Mouse (Mus musculus) cortical plate, adult 2 months (tissue): Measurements from ENCODE around the gene Cdcp2. TPM values are rescaled to one million over a fixed set of nuclear protein-coding genes. Genes with fewer than 3 reads are reported as not detected.

Source experiments
- H3K27ac ChIP-seq: fragments of 200-500 bp; 2 replicates; pipeline ENCODE4 v1.5.1; 2012; ENCODE audit warnings: low read length, control low read depth, inconsistent platforms; ENCODE audit not compliant: insufficient read depth
- H3K4me1 ChIP-seq: fragments of 200-500 bp; 2 replicates; pipeline ENCODE4 v1.6.1; 2011; ENCODE audit warnings: low read length; ENCODE audit not compliant: control insufficient read depth, insufficient read depth
- H3K4me3 ChIP-seq: fragments of 200-500 bp; 2 replicates; pipeline ENCODE4 v1.5.1; 2011; ENCODE audit warnings: mild to moderate bottlenecking, low read length, control low read depth; ENCODE audit not compliant: insufficient read depth
- CTCF ChIP-seq: fragments of 200-500 bp; IDR thresholded peaks from 2 replicates; pipeline ENCODE4 v1.5.1; 2011; ENCODE audit warnings: mild to moderate bottlenecking, control low read depth, low read length; ENCODE audit not compliant: insufficient read depth; ENCODE audit errors: extremely low read depth
- POLR2A ChIP-seq: fragments of 200-500 bp; IDR thresholded peaks from 2 replicates; pipeline ENCODE4 v1.6.1; 2011; ENCODE audit warnings: mild to moderate bottlenecking, low read length, control low read depth; ENCODE audit not compliant: insufficient read depth; ENCODE audit errors: extremely low read depth
- polyA plus RNA-seq: library from polyadenylated mRNA; depleted of rRNA; stranded (reverse); fragments of >200 nt; gene quantifications from 2 replicates; pipeline ENCODE4 v1.2.3, GENCODE M21; 2012; rRNA removed

The Cdcp2 gene
- not detected in 2 replicates for polyA plus RNA-seq

- Histone ChIP-seq H3K27ac (no peak within 1 kb of the TSS), H3K4me3 (no peak within 1 kb of the TSS), H3K4me1 (no peaks in the 10 kb centered on the region)
- TF ChIP-seq POLR2A, result no peak
- TF ChIP-seq CTCF, result no peak
Observed at GRCm38 (mm10) chr4:107096841-107097373, at the start of gene Cdcp2. TSS of gene Cdcp2 (plus strand) at chr4:107096891.

GRCm38 (mm10) chr4:107047806-107048205, 48.9 kb upstream of the Cdcp2 start:
- Histone ChIP-seq H3K4me1 (peaks cover 3% of the 10 kb centered on the region), H3K4me3 (no peak overlapping the region), H3K27ac (no peak overlapping the region)
- no peak for TF ChIP-seq POLR2A
- TF ChIP-seq CTCF, result no peak

GRCm38 (mm10) chr4:107048568-107049162, 48.0 kb upstream of the Cdcp2 start:
- H3K4me1 ChIP-seq, result peaks cover 3% of the 10 kb centered on the region
- no peak for TF ChIP-seq POLR2A
- TF ChIP-seq CTCF, result no peak
- H3K27ac ChIP-seq, result no peak overlapping the region
- H3K4me3 ChIP-seq, result no peak overlapping the region

- H3K27ac ChIP-seq, result no peak overlapping the region
Observed at GRCm38 (mm10) chr4:107051889-107052288, 44.8 kb upstream of the Cdcp2 start.

GRCm38 (mm10) chr4:107052962-107053553, 43.6 kb upstream of the Cdcp2 start:
- Histone ChIP-seq H3K4me3 (no peak overlapping the region), H3K4me1 (no peaks in the 10 kb centered on the region), H3K27ac (no peak overlapping the region)
- TF ChIP-seq POLR2A (no peak), CTCF (no peak)

More at GRCm38 (mm10) chr4:107051889-107052288, 44.8 kb upstream of the Cdcp2 start:
- Histone ChIP-seq H3K4me3 (no peak overlapping the region), H3K4me1 (peaks cover 2% of the 10 kb centered on the region; the same call in 1 of the 2 replicates)
- no peak for TF ChIP-seq CTCF
- no peak for TF ChIP-seq POLR2A

- no peak for TF ChIP-seq CTCF
- no peak for TF ChIP-seq POLR2A
- H3K4me3 ChIP-seq, result no peak overlapping the region
- H3K27ac ChIP-seq, result no peak overlapping the region
- no peaks in the 10 kb centered on the region; the same call in 1 of the 2 replicates for H3K4me1 ChIP-seq
Observed at GRCm38 (mm10) chr4:107056088-107056487, 40.6 kb upstream of the Cdcp2 start.

GRCm38 (mm10) chr4:107058346-107058745, 38.3 kb upstream of the Cdcp2 start:
- Histone ChIP-seq H3K4me3 (no peak overlapping the region), H3K4me1 (no peaks in the 10 kb centered on the region; the same call in 1 of the 2 replicates), H3K27ac (no peak overlapping the region)
- TF ChIP-seq CTCF (no peak), POLR2A (no peak)

GRCm38 (mm10) chr4:107058781-107059180, 37.9 kb upstream of the Cdcp2 start:
- no peak overlapping the region for H3K27ac ChIP-seq
- no peaks in the 10 kb centered on the region; the same call in 1 of the 2 replicates for H3K4me1 ChIP-seq
- no peak overlapping the region for H3K4me3 ChIP-seq
- TF ChIP-seq POLR2A, result no peak
- no peak for TF ChIP-seq CTCF

- TF ChIP-seq CTCF (no peak), POLR2A (no peak)
- no peak overlapping the region for H3K27ac ChIP-seq
Observed at GRCm38 (mm10) chr4:107061560-107061959, 35.1 kb upstream of the Cdcp2 start.

GRCm38 (mm10) chr4:107063214-107063613, 33.5 kb upstream of the Cdcp2 start:
- no peak for TF ChIP-seq POLR2A
- no peak for TF ChIP-seq CTCF
- Histone ChIP-seq H3K27ac (no peak overlapping the region), H3K4me1 (peaks cover 2% of the 10 kb centered on the region; the same call in 1 of the 2 replicates), H3K4me3 (no peak overlapping the region)

More at GRCm38 (mm10) chr4:107061560-107061959, 35.1 kb upstream of the Cdcp2 start:
- H3K4me3 ChIP-seq, result no peak overlapping the region
- H3K4me1 ChIP-seq, result no peaks in the 10 kb centered on the region; the same call in 1 of the 2 replicates
